Mouse (Mus musculus) lung, adult 18-20 months (tissue): ENCODE results near the gene Kncn.

ENCODE experiments used
- DNase-seq, 2 experiments: peaks; one replicate each; pipeline ENCODE4 v3.0.0; 2022; ENCODE audit warnings: mixed read lengths in 2 of 2

The Kncn gene

DNA sequence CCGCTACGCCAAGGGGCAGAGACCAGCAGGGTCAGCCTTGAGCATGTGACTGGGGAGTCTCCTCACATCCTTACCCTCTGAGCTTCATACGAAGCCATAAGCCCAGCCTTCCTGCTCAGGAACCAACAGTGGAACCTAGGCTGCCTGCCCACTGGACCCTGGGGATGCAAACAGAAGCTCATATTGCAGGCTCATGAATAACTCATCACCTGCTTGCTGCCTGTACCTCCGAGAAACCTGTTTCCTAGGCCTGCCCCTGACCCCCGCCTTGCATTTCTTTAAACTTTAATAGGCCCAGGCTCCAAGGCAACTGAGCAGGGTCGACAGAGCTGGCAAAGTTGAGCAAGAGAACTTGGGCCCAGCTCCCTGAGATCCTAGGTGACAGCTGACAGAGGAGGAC lies at the start of gene Kncn:
Kncn (plus strand) TSS at position 379 of the 400 bp plus-strand sequence.
- no peak for DNase-seq

DNA sequence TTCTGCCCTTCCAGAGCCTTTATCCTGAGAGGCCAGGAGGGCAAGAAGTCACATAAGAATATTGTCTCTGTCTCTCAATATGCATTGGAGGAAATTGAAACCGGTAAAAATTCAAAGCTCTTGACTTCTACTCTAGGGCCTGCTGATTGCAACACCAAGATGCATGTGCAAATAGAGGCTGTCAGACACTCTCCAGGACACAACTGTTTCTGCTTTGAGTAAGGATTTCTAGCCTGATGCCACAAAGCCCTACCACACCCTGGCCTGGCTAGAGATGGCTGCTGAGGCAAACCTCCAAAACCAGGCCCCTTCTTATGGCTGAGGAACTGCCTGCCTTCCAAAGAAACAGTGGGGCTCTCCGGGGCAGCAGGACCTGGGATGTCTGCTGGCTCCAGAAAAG lies 48.6 kb upstream of the Kncn start:
- DNase-seq, result peak; percentile 29 to 55

DNA sequence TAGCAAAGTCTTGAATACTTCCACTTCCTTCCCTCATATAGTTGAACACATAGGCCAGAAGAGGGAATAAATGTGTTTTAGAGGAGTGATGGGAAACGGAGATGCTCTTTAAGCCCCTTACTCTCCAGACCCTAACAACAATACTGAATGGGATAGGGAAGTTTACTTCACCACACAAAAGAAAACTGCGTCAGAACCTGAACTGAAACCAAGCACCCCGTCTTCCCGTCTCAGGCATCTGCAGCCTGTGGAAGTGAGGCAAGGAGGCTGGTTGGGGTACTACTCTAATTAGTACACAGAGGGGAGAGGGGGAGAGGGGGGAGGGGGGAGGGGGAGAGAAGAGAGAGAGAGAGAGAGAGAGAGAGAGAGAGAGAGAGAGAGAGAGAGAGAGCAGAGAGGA lies 46.0 kb upstream of the Kncn start:
- no peak for DNase-seq

DNA sequence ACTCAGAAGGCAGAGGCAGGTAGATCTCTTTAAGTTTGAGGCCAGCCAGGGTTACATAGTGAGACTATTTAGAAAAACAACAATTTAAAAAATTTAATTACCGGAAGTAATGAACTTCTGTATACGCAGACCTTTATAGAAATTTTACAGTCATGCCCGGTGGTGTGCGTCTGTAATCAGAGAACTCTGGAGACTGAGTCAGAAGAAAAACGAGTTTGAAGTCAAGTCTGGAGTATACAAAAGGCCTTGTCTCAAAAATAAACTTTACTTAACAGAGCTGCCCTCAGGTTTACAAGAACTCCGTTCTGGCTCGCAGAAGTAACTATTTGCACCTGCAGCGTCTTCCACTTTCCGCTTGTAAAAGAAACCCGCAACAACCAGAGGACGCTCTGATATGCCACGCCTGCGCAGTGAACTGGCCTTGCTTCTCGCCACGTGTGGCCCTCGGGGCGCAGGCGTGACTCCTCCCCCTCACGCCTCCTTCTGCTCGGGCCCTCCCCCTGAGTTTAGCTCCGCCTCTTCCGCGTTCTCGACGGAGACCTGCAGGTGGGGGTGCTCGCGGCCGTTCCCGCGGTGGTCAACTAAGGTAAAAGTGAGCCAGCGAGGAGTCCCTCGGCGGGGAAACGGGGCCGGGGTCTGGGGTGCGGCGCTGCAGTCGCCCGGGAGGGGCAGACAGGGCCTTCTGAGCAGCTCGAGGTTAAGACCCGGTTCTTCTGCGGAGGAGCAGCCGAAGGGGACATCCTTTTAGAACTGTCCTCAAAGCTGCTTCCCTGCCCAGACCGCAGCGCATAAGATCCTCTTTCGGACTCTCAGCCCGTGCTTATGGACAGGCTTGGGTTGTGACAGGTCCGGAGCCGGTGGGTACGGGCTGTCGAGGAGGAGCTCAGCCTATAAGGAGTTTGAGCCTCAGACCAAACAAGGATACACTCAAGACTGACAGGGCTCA lies 45.2 kb upstream of the Kncn start, which contains the start of gene Mknk1:
Mknk1 (plus strand) TSS at position 503 of the 946 bp plus-strand sequence.
- DNase-seq, result peak; percentile 93 to 95

DNA sequence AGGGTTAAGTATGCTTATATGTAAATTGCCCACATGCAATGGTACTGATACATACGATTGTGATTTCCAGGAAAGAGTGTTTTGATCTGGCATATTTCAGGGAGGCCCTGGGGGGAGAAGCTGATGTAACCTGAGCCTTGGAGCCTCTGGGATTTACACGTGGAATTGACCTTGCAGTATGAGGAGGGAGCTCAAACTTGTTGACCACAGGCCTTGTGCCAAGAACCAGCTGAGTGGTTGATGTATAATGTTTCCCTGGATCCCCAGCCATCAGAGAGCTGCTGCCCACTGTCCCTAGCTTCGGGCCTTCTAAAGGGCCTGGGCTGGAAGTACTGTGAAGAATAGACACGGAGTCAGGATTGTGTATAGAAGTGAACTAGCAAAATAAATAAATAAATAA lies 44.2 kb upstream of the Kncn start:
- peak; percentile 30 to 38 for DNase-seq

DNA sequence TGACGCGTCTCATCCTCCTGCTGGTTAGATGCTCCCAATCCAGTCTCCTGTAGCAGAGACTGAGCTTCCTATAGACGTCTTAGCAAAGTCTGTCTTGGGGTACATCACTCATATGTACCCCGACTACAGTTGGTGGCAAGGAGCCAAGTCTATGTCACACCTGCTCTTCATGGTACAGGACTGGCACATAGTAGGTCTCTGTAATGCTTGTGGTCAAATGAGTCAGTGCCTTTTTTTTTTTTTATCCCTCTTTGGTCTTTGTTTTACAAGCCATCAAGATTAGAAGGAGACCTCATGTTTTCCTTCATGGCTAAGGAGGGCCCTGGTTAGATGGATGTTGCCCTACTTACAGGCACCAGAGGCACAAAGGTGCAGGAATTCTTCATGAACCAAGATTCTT lies 43.4 kb upstream of the Kncn start:
- DNase-seq, result no peak

DNA sequence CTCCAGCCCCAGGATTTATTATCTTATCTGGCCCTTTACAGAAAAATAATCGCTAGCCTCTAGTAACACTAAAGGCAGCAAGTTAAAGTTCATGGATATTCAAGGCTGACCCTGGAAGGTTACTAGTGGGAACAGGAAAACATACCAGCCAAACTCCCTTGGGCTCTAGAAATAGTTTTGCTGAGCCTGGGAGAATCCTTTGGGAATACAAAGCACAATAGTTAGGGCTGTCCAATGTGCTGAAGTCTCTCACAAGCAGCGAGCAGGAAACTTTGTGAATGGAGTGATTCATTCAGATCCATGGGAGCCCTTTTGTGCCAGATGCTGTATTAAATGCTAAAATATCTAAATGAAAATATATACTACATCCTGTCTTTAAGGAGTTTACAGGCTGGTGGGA lies 37.5 kb upstream of the Kncn start:
- no peak for DNase-seq

DNA sequence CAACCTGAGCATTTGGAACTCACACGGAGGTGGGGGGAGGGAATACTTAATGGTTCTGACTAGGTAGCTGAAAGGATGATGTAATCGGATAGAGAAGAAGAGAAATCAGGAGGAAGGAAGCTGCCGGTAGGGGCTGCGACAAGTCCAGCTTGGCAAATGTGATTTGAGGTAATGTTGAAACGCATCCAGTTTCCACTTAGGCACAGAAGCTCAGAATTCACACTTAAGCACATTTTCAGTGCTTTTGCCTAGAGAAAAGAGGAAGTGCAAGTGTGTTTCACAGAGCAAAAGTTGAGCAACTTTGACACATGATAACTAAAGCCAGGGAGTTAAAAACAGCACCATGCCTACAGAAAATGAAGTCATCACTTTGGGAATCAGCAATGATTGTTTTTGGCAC lies 36.8 kb upstream of the Kncn start:
- DNase-seq, result peak; percentile 34 to 44

DNA sequence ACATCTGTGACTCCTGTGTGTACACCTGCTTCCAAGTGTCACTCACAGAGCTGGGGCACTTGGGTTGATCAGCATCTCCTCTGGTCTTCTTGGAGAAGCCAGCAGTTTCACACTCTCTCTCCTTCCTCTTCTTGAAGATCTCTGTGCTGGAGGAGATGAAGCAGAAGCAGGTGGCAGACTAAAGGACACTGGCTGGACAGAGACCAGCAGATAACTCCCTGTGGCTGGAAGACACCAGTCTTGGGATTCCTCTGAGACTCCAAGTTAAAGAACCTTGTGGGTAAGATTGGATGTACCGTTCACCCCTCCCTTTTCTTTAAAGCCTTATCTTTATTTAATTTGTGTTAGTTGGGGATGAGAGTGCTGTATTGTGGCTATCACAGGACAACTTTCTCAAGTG lies 36.1 kb upstream of the Kncn start:
- no peak for DNase-seq

DNA sequence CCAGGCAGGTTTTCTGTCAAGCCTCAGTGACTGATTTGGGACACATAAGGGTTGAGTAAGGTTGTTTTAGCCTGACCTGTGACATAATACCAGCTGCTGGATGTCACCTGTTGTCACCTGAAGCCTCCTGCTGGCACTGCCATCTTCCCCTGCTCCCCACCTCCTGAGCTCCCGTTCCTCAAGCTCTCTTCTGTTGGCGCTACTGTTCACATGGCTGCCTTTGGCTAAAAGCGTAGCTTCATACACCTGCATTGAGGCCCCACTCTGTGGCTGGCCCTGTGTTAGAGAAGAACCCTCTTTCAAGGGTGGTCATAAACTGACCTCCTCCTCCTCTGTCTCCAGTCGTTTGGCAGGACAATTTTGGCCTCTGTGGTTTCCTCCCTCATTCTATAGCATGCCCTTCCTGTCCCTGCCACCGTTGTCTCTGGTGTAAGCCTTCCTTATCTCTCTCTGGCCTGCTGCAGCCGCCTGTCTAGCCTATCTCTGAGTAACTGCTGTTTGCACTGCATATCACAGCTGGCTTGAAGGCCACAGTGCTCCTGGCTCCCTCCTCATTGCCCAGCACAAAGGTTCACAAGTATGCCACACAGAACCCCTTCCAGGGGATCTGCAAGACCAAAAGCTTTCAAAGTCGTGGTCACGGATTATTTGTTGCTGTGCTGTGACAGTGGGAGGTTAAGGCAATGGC lies 35.1 kb upstream of the Kncn start:
- no peak for DNase-seq

DNA sequence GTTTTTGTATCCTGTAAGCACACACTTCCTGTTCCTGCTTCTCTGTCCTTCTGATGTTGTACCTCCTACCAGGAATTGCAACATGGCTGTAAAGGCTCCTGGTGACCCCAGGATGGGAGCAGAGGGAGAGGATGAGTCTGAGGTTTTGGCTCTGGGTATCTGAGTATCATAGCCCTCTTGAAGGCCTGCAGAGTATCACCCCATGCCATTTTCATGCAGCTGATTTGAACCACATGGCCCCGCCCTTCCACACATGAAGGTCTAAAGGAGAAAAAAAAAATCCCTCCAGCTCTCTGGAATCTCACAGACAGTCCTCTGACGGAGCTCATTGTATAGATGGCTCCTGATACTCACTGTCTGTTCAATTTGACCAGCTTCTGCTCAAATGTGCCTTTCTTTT lies 34.1 kb upstream of the Kncn start:
- DNase-seq, result peak in 1 of 2 experiments; percentile 26

DNA sequence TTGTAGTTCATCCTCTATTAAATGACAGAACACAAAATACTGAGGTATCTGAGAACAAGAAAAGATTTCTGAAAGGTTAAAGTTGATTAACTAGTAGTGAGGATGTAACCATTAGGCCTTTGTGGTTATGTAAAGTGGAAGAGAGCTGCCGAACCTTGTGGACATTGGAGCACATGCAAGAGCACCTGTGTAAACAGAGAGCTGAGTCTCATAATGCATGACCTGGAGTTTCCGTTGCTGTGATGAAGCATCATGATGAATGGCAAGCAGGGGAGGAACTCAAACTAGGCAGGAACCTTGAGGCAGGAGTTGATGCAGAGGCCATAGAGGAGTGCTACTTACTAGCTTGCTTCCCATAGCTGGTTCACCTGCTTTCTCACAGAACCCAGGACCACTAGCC lies 33.6 kb upstream of the Kncn start:
- peak in 1 of 2 experiments; percentile 14 for DNase-seq

DNA sequence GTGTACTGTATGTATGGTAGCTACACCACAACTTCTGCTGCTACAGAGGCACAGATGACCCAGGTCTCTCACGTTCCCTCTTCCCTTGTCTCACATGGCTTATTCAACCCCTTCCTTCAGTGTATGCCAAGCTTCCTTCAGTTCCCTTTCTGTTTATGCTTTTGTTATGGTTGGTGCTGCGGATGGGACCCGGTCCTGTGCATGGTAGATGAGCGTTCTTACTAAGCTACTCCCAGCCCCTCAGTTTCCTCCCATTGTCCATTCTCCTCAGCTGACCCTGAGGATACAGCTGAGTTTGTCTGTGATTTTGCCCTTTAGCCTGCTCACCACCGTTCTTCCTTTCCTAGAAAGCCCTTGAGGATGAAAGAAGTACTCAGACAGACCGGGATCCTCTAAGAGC lies 32.6 kb upstream of the Kncn start:
- DNase-seq, result peak in 1 of 2 experiments; percentile 46

DNA sequence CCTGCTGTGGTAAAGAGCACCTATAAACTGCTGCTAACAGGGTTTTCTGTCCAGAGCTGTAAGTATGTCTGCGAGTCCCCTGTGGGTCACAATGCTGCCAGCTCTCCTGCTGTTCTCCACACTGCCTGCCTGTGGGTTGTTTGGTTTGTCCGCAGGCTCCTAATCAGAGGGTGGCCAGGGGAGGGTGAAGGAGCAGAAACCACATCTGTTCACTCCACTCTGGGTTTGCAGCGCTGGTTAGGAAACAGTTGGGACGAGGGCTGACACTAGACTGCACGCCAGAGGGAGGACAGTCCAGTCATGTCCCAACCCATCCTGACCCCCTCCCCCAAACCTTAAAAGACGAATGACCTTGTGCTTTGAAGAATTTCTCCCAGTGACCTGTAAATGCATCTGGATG lies 29.1 kb upstream of the Kncn start:
- no peak for DNase-seq

DNA sequence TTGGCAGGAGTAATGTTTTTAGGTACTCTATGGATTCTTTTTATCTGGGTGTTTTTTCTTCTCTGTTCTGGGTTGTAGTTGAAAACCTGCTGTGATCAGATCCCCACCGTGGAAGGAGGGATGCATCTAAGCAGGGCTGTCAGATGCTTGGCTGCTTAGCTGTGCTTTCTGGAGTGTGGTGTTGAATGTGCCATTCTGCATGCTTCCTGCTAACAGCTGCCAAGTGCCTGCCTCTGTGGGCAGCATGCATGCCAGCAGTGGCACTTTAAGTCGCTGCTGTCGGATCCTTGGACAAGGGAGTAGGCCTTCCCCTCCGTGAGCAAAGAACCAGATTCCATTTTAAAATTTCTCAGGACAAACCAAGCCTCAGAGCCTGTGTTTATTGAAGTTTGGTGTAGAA lies 28.6 kb upstream of the Kncn start:
- no peak for DNase-seq

DNA sequence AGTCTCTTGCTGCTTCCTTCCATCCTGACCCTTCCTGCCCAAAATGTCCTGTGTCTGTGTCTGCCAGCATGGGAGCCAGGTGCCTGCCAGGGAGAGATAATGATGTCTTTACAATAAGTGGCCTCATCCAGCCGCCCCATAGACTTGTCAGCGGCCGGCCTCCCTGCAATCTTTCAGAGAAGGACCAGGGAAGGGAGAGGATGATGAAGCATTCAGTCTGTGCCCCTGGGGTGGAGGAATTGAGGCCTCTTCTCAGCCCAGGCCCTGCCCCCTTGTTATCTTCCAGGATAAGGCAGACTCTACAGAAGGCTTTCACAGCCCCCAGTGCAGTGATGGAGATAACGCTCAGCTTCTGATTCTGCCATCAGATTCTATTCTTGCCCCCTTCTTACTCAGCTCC lies 27.9 kb upstream of the Kncn start:
- no peak for DNase-seq

DNA sequence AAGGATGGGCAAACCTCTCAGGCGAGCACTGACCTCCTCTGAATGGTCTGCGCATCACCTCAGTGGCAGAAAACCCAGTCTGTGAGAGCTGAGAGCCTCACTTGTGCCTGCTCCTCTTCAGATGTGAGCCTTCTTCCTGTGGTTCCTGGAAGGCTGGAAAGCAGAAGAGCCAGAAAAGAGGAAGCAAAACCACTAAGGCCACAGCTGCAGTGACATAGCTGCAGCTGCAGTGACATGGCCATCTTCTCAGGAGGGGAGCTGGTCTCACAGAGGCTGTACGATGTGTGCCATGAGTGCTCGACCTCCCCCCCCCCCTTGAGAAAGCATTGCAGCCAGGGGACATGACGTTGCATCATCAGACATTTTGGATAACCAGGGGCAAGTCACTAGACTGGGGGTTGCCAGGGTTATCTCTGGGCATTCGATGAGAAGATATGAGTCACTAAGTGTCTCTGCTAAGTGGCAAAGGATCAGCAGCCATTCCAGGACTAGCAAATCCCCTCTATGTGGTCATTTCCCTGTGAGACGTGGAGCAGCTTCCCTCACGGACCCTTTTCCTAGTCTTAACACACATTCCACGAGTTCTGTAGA lies 26.8 kb upstream of the Kncn start:
- DNase-seq, result peak; percentile 17 to 30

DNA sequence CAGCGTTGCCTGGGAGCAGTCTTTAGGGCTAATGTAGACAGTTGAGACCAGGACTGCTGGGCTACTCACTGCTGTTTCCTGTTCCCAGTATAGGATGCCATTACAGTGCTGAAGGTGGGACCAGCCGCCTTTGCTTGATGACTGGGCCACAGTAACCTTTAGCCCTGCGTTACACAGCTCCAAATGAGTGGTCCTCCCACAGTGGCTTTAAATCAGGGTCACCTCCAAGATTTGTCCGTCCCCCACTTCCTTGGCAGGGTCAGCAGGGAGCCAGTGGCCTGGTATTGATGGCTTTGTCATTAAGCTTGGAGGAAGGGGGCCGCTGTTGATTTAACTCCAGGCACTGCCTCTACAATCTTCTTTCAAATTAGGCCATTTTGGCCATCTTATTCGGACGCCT lies 20.8 kb upstream of the Kncn start:
- DNase-seq, result no peak

DNA sequence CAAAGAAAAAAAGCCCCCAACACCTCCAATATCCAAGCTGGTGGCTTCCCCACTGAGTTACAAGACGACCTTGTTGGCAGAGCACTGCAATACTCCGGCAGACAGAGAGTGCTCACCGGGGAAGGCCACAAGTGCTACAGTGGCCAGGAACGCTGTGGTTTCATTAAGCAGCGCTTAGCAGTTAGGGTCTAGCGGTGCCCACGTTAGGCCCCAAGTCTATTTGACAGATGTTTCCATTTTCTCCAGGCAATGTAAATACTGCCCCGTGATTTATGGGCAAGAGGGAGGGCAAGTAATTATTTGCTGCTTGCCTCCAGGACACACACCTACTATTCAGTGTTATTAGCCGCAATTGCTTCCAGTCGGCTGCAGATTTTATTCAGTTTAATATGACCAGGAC lies 20.3 kb upstream of the Kncn start:
- no peak for DNase-seq

DNA sequence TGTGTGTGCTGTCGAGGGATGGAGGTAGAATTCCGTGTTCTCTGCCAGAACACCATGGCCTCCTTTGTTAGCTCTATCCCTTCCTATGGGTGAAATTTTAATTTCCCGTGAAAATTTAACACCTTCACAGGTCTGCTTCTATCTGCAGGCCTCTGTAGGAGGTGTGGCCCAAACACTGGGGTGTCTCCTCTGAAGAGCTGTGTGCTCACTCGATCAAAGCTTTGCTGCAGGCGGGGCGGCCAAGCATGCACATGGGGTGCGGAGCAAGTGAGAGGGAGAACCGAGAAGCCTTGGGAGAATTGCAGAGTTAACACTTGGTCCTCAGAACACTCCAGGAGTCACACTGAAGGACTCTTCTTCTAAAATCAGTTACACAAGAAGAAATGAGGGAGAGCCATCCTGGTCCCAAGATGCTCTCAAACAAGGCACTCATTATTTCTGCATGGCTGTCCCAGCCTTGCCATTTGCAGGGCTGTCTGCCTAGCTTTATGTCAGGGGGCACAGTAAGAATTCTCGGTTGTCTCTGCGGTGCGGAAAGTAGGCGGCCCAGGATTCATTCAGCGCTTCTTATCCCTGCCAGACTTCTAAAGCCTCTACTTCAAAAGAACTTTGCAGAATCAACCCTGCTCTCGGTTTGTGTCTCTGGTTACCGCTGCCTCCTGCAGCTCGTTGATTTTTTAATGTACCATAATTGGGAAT lies 14.5 kb upstream of the Kncn start:
- DNase-seq, result no peak

DNA sequence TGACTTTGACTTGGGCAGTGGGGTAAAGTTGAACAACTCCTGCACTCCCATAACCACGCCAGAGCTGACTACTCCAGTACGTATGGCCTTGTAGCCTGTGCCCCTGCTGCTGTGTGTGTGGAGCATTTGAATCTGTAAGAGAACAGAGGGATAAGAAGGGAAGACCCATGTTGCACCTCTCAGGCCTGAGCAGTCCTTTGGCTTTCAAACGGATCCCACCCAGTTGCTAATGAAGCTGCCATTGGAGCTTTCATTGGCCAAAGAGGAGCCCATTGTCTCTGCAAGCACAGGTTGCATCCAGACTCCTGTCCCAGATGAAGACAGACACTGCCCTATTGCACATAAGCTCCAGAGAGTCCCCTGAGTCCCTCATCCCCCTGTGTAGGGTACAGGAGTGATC lies 11.0 kb upstream of the Kncn start:
- DNase-seq, result no peak

DNA sequence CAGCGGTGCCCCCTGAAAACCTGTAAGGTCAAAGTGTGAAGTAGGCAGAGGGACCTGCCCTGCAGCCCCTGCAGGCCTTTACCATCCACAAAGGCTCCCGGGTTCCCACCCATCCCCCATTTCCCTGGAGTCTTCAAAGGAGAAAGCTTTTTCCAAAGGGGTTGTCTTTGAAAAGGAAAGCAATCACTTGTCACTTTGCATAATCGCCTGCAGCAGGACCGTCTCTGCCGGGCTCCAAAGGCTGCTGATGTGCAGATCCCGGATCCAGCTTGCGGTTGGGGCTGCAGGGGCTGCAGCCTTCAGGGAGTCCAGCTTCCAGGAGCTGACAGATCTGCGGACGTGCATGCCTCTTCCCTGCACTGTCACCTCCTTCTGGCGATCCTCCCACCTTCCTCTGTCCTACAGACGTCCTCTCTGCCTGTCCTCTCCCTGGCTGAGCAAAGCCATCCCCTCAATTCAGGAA lies 6.0 kb upstream of the Kncn start:
- DNase-seq, result no peak

DNA sequence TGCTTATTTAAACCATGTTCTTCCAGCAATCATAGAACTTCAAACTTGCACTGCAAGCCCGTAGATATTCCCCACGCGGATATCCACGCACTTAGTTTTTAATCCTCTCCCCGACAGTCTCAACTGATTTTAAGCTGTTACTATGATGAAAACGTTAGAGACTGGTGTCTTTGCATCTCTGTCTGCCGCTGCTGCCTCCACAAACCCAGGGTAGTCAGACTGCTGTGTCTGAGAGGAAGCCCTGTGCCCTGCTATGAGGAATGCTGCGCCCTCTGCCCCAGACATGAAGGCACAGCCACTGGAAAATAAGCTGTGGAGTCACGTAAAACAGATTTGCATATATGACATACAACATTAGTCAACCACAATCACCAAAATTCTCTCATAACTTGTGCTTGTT lies 5.4 kb upstream of the Kncn start:
- no peak for DNase-seq
